Mouse (Mus musculus): ENCODE measurements around the gene Wdr74. TPM values are rescaled to one million over a fixed set of nuclear protein-coding genes. Genes with fewer than 3 reads are reported as not detected.

The Wdr74 gene
- 72.6 and 73.3 TPM in 2 replicates for polyA plus RNA-seq (2016; fragmentation: Nextera tagmentation; extraction: Ambion mirVana)

- peak; percentile 95 for ATAC-seq (ENCODE audit: low FRiP score)
- Histone ChIP-seq H3K9ac (peak within 1 kb of the TSS; percentile 76), H3K4me1 (peaks cover 13% of the 10 kb centered on the region), H3K9me3 (replicated peaks) (no peaks in the 10 kb centered on the region), H3K36me3 (peaks cover 31% of the 10 kb centered on the region), H3K4me2 (replicated peaks) (peak within 1 kb of the TSS; percentile 86), H3K4me3 (peak within 1 kb of the TSS; percentile 72), H3K27ac (peak within 1 kb of the TSS; percentile 64), H3K27me3 (no peaks in the 10 kb centered on the region)
- under 1% methylated on average over 32 of the region's 32 CpGs for WGBS
These were observed at the start of gene Wdr74 for GRCm38 (mm10) chr19:8735389-8736159. Gene Wdr74, plus strand, starts transcription at chr19:8735827.

GRCm38 (mm10) chr19:8691871-8692539 lies 43.6 kb upstream of the Wdr74 start:
- H3K36me3 ChIP-seq = no peaks in the 10 kb centered on the region
- H3K27me3 ChIP-seq = no peaks in the 10 kb centered on the region
- H3K4me1 ChIP-seq = no peaks in the 10 kb centered on the region
- no peaks in the 10 kb centered on the region for H3K9me3 ChIP-seq (replicated peaks)
- ATAC-seq (ENCODE audit: low FRiP score) = no peak
- no peak overlapping the region for H3K9ac ChIP-seq
- WGBS = 63% methylated on average over 9 of the region's 9 CpGs
- no peak overlapping the region for H3K4me2 ChIP-seq (replicated peaks)
- no peak overlapping the region for H3K27ac ChIP-seq
- H3K4me3 ChIP-seq = no peak overlapping the region

- Histone ChIP-seq H3K4me2 (replicated peaks) (no peak overlapping the region), H3K9me3 (replicated peaks) (no peaks in the 10 kb centered on the region), H3K36me3 (no peaks in the 10 kb centered on the region), H3K4me1 (no peaks in the 10 kb centered on the region), H3K27me3 (no peaks in the 10 kb centered on the region), H3K4me3 (no peak overlapping the region), H3K27ac (no peak overlapping the region), H3K9ac (no peak overlapping the region)
- 61% methylated on average over 5 of the region's 5 CpGs for WGBS
- no peak for ATAC-seq (ENCODE audit: low FRiP score)
These were observed 42.9 kb upstream of the Wdr74 start for GRCm38 (mm10) chr19:8692740-8693139.

GRCm38 (mm10) chr19:8695330-8695729 lies 40.3 kb upstream of the Wdr74 start:
- Histone ChIP-seq H3K36me3 (no peaks in the 10 kb centered on the region), H3K4me2 (replicated peaks) (no peak overlapping the region), H3K9me3 (replicated peaks) (no peaks in the 10 kb centered on the region), H3K4me1 (no peaks in the 10 kb centered on the region), H3K27me3 (no peaks in the 10 kb centered on the region), H3K27ac (no peak overlapping the region), H3K9ac (no peak overlapping the region), H3K4me3 (no peak overlapping the region)
- 0 out of 2 replicates have a peak, but pooled peaks have one; percentile 29 for ATAC-seq (ENCODE audit: low FRiP score)
- WGBS = 47% methylated on average over 6 of the region's 6 CpGs

- Histone ChIP-seq H3K36me3 (no peaks in the 10 kb centered on the region), H3K4me1 (no peaks in the 10 kb centered on the region), H3K27me3 (no peaks in the 10 kb centered on the region), H3K9me3 (replicated peaks) (no peaks in the 10 kb centered on the region), H3K27ac (no peak overlapping the region), H3K4me2 (replicated peaks) (no peak overlapping the region), H3K4me3 (no peak overlapping the region), H3K9ac (no peak overlapping the region)
- ATAC-seq (ENCODE audit: low FRiP score) = no peak
- WGBS = 83% methylated on average over 9 of the region's 9 CpGs
These were observed 36.0 kb upstream of the Wdr74 start for GRCm38 (mm10) chr19:8699652-8700051.

GRCm38 (mm10) chr19:8702458-8702857 lies 33.2 kb upstream of the Wdr74 start:
- Histone ChIP-seq H3K4me1 (no peaks in the 10 kb centered on the region), H3K9me3 (replicated peaks) (no peaks in the 10 kb centered on the region), H3K27ac (no peak overlapping the region), H3K4me2 (replicated peaks) (no peak overlapping the region), H3K9ac (no peak overlapping the region), H3K4me3 (no peak overlapping the region), H3K36me3 (peaks cover 10% of the 10 kb centered on the region), H3K27me3 (no peaks in the 10 kb centered on the region)
- no peak for ATAC-seq (ENCODE audit: low FRiP score)
- 55% methylated on average over 3 of the region's 3 CpGs for WGBS

GRCm38 (mm10) chr19:8703571-8703970 lies 32.1 kb upstream of the Wdr74 start:
- Histone ChIP-seq H3K27me3 (no peaks in the 10 kb centered on the region), H3K9ac (no peak overlapping the region), H3K36me3 (peaks cover 21% of the 10 kb centered on the region), H3K4me1 (no peaks in the 10 kb centered on the region), H3K27ac (no peak overlapping the region), H3K9me3 (replicated peaks) (no peaks in the 10 kb centered on the region), H3K4me3 (no peak overlapping the region), H3K4me2 (replicated peaks) (no peak overlapping the region)
- WGBS = 51% methylated on average over 3 of the region's 4 CpGs
- no peak for ATAC-seq (ENCODE audit: low FRiP score)

GRCm38 (mm10) chr19:8705026-8705708 lies 30.5 kb upstream of the Wdr74 start:
- Histone ChIP-seq H3K4me3 (no peak overlapping the region), H3K27ac (no peak overlapping the region), H3K27me3 (no peaks in the 10 kb centered on the region), H3K4me2 (replicated peaks) (no peak overlapping the region), H3K9me3 (replicated peaks) (no peaks in the 10 kb centered on the region), H3K4me1 (no peaks in the 10 kb centered on the region), H3K36me3 (peaks cover 37% of the 10 kb centered on the region), H3K9ac (no peak overlapping the region)
- no peak for ATAC-seq (ENCODE audit: low FRiP score)
- 74% methylated on average over 6 of the region's 6 CpGs for WGBS

GRCm38 (mm10) chr19:8706132-8706667 lies 29.4 kb upstream of the Wdr74 start:
- H3K36me3 ChIP-seq = peaks cover 47% of the 10 kb centered on the region
- ATAC-seq (ENCODE audit: low FRiP score) = no peak
- H3K27ac ChIP-seq = no peak overlapping the region
- H3K27me3 ChIP-seq = no peaks in the 10 kb centered on the region
- H3K4me2 ChIP-seq (replicated peaks) = no peak overlapping the region
- H3K9me3 ChIP-seq (replicated peaks) = no peaks in the 10 kb centered on the region
- 89% methylated on average over 7 of the region's 7 CpGs for WGBS
- no peak overlapping the region for H3K9ac ChIP-seq
- H3K4me1 ChIP-seq = peaks cover 10% of the 10 kb centered on the region
- H3K4me3 ChIP-seq = no peak overlapping the region

- ATAC-seq (ENCODE audit: low FRiP score) = no peak
- WGBS = 95% methylated on average over 7 of the region's 7 CpGs
- Histone ChIP-seq H3K36me3 (peaks cover 47% of the 10 kb centered on the region), H3K27me3 (no peaks in the 10 kb centered on the region), H3K9ac (no peak overlapping the region), H3K4me3 (no peak overlapping the region), H3K27ac (no peak overlapping the region), H3K9me3 (replicated peaks) (no peaks in the 10 kb centered on the region), H3K4me2 (replicated peaks) (no peak overlapping the region), H3K4me1 (peaks cover 17% of the 10 kb centered on the region)
These were observed 28.7 kb upstream of the Wdr74 start for GRCm38 (mm10) chr19:8706930-8707329.

GRCm38 (mm10) chr19:8708954-8709353 lies 26.7 kb upstream of the Wdr74 start:
- WGBS = 95% methylated on average over 8 of the region's 8 CpGs

GRCm38 (mm10) chr19:8710057-8710456 lies 25.6 kb upstream of the Wdr74 start:
- H3K36me3 ChIP-seq = peaks cover 47% of the 10 kb centered on the region
- no peak overlapping the region for H3K9ac ChIP-seq
- H3K27ac ChIP-seq = no peak overlapping the region
- no peak for ATAC-seq (ENCODE audit: low FRiP score)
- no peaks in the 10 kb centered on the region for H3K9me3 ChIP-seq (replicated peaks)
- H3K4me3 ChIP-seq = no peak overlapping the region
- WGBS = 97% methylated on average over 2 of the region's 2 CpGs
- no peaks in the 10 kb centered on the region for H3K27me3 ChIP-seq
- no peak overlapping the region for H3K4me2 ChIP-seq (replicated peaks)
- peaks cover 30% of the 10 kb centered on the region for H3K4me1 ChIP-seq

More at GRCm38 (mm10) chr19:8708954-8709353, 26.7 kb upstream of the Wdr74 start:
- Histone ChIP-seq H3K36me3 (peaks cover 47% of the 10 kb centered on the region), H3K4me1 (peaks cover 26% of the 10 kb centered on the region), H3K27ac (no peak overlapping the region), H3K9me3 (replicated peaks) (no peaks in the 10 kb centered on the region), H3K27me3 (no peaks in the 10 kb centered on the region), H3K4me3 (no peak overlapping the region), H3K9ac (no peak overlapping the region), H3K4me2 (replicated peaks) (no peak overlapping the region)
- ATAC-seq (ENCODE audit: low FRiP score) = no peak

All from hindbrain, embryonic 12.5 days (tissue).